Mouse (Mus musculus): ENCODE results near the gene Gcn1l1. TPM values are rescaled to one million over a fixed set of nuclear protein-coding genes. Genes with fewer than 3 reads are reported as not detected.

Gcn1l1 gene
- polyA plus RNA-seq, 1 experiment from 2014 or later: 20.9 TPM

- Histone ChIP-seq H3K9ac (ENCODE audit: low read length) (no peak overlapping the region), H3K4me2 (ENCODE audit: low read depth, low read length) (no peak overlapping the region), H3K27ac (ENCODE audit: low read length) (no peak overlapping the region), H3K36me3 (ENCODE audit: control insufficient read depth, insufficient read depth) (no peaks in the 10 kb centered on the region), H3K4me3 (ENCODE audit: low read length) (no peak overlapping the region), H3K27me3 (ENCODE audit: control insufficient read depth, insufficient read depth, low read length) (no peaks in the 10 kb centered on the region), H3K4me1 (ENCODE audit: control insufficient read depth, insufficient read depth, low read length) (peaks cover 11% of the 10 kb centered on the region), H3K9me3 (replicated peaks; ENCODE audit: control insufficient read depth, low read length) (no peaks in the 10 kb centered on the region)
- WGBS: 66% methylated on average over 8 of the region's 8 CpGs
- ATAC-seq (replicated peaks; ENCODE audit: extremely low read depth, insufficient read depth, low FRiP score): no peak
Observed at GRCm38 (mm10) chr5:115628083-115628482, 63.0 kb downstream of the Gcn1l1 start.

GRCm38 (mm10) chr5:115629672-115630071 is 64.6 kb downstream of the Gcn1l1 start:
- no peaks in the 10 kb centered on the region for H3K36me3 ChIP-seq (ENCODE audit: control insufficient read depth, insufficient read depth)
- H3K4me1 ChIP-seq (ENCODE audit: control insufficient read depth, insufficient read depth, low read length): peaks cover 21% of the 10 kb centered on the region
- H3K9me3 ChIP-seq (replicated peaks; ENCODE audit: control insufficient read depth, low read length): no peaks in the 10 kb centered on the region
- ATAC-seq (replicated peaks; ENCODE audit: extremely low read depth, insufficient read depth, low FRiP score): no peak
- no peak overlapping the region for H3K4me3 ChIP-seq (ENCODE audit: low read length)
- no peak overlapping the region for H3K4me2 ChIP-seq (ENCODE audit: low read depth, low read length)
- no peak overlapping the region for H3K9ac ChIP-seq (ENCODE audit: low read length)
- 75% methylated on average over 4 of the region's 4 CpGs for WGBS
- H3K27ac ChIP-seq (ENCODE audit: low read length): no peak overlapping the region
- H3K27me3 ChIP-seq (ENCODE audit: control insufficient read depth, insufficient read depth, low read length): no peaks in the 10 kb centered on the region

GRCm38 (mm10) chr5:115630291-115630690 is 65.2 kb downstream of the Gcn1l1 start:
- no peak overlapping the region for H3K4me3 ChIP-seq (ENCODE audit: low read length)
- 48% methylated on average over 5 of the region's 5 CpGs for WGBS
- H3K9ac ChIP-seq (ENCODE audit: low read length): no peak overlapping the region
- peaks cover 26% of the 10 kb centered on the region for H3K4me1 ChIP-seq (ENCODE audit: control insufficient read depth, insufficient read depth, low read length)
- H3K27me3 ChIP-seq (ENCODE audit: control insufficient read depth, insufficient read depth, low read length): no peaks in the 10 kb centered on the region
- no peaks in the 10 kb centered on the region for H3K9me3 ChIP-seq (replicated peaks; ENCODE audit: control insufficient read depth, low read length)
- no peak for ATAC-seq (replicated peaks; ENCODE audit: extremely low read depth, insufficient read depth, low FRiP score)
- no peak overlapping the region for H3K4me2 ChIP-seq (ENCODE audit: low read depth, low read length)
- no peak overlapping the region for H3K27ac ChIP-seq (ENCODE audit: low read length)
- no peaks in the 10 kb centered on the region for H3K36me3 ChIP-seq (ENCODE audit: control insufficient read depth, insufficient read depth)

GRCm38 (mm10) chr5:115631505-115632357 is 66.7 kb downstream of the Gcn1l1 start, which contains the start of gene Rab35:
Gene Rab35, plus strand, starts transcription at chr5:115631908.
- H3K9me3 ChIP-seq (replicated peaks; ENCODE audit: control insufficient read depth, low read length): no peaks in the 10 kb centered on the region
- peak within 1 kb of the TSS; percentile 86 for H3K4me2 ChIP-seq (ENCODE audit: low read depth, low read length)
- H3K4me3 ChIP-seq (ENCODE audit: low read length): peak within 1 kb of the TSS; percentile 94
- ATAC-seq (replicated peaks; ENCODE audit: extremely low read depth, insufficient read depth, low FRiP score): peak; percentile 94
- peaks cover 26% of the 10 kb centered on the region for H3K4me1 ChIP-seq (ENCODE audit: control insufficient read depth, insufficient read depth, low read length)
- H3K27ac ChIP-seq (ENCODE audit: low read length): peak within 1 kb of the TSS; percentile 88
- no peaks in the 10 kb centered on the region for H3K36me3 ChIP-seq (ENCODE audit: control insufficient read depth, insufficient read depth)
- under 1% methylated on average over 61 of the region's 125 CpGs for WGBS
- no peaks in the 10 kb centered on the region for H3K27me3 ChIP-seq (ENCODE audit: control insufficient read depth, insufficient read depth, low read length)
- peak within 1 kb of the TSS; percentile 94 for H3K9ac ChIP-seq (ENCODE audit: low read length)

- Histone ChIP-seq H3K9ac (ENCODE audit: low read length) (peak overlapping the region; percentile 93), H3K36me3 (ENCODE audit: control insufficient read depth, insufficient read depth) (no peaks in the 10 kb centered on the region), H3K27ac (ENCODE audit: low read length) (peak overlapping the region; percentile 88), H3K4me2 (ENCODE audit: low read depth, low read length) (peak overlapping the region; percentile 73), H3K9me3 (replicated peaks; ENCODE audit: control insufficient read depth, low read length) (no peaks in the 10 kb centered on the region), H3K27me3 (ENCODE audit: control insufficient read depth, insufficient read depth, low read length) (no peaks in the 10 kb centered on the region), H3K4me1 (ENCODE audit: control insufficient read depth, insufficient read depth, low read length) (peaks cover 26% of the 10 kb centered on the region), H3K4me3 (ENCODE audit: low read length) (peak overlapping the region; percentile 94)
- WGBS: 1% methylated on average over 30 of the region's 30 CpGs
- ATAC-seq (replicated peaks; ENCODE audit: extremely low read depth, insufficient read depth, low FRiP score): no peak; the same call in 1 of the 2 replicates
Observed at GRCm38 (mm10) chr5:115632358-115632714, 67.3 kb downstream of the Gcn1l1 start.

- Histone ChIP-seq H3K36me3 (ENCODE audit: control insufficient read depth, insufficient read depth) (no peaks in the 10 kb centered on the region), H3K9ac (ENCODE audit: low read length) (peak overlapping the region; percentile 93), H3K4me2 (ENCODE audit: low read depth, low read length) (peak overlapping the region; percentile 73), H3K4me1 (ENCODE audit: control insufficient read depth, insufficient read depth, low read length) (peaks cover 26% of the 10 kb centered on the region), H3K9me3 (replicated peaks; ENCODE audit: control insufficient read depth, low read length) (no peaks in the 10 kb centered on the region), H3K4me3 (ENCODE audit: low read length) (peak overlapping the region; percentile 94), H3K27ac (ENCODE audit: low read length) (0 out of 2 replicates have a peak overlapping the region, but pooled peaks have one; percentile 27), H3K27me3 (ENCODE audit: control insufficient read depth, insufficient read depth, low read length) (no peaks in the 10 kb centered on the region)
- ATAC-seq (replicated peaks; ENCODE audit: extremely low read depth, insufficient read depth, low FRiP score): no peak
- WGBS: 30% methylated on average over 4 of the region's 4 CpGs
Observed at GRCm38 (mm10) chr5:115633060-115633459, 68.0 kb downstream of the Gcn1l1 start.

- H3K27ac ChIP-seq (ENCODE audit: low read length): no peak overlapping the region
- peaks cover 7% of the 10 kb centered on the region for H3K36me3 ChIP-seq (ENCODE audit: control insufficient read depth, insufficient read depth)
- WGBS: 83% methylated on average over 8 of the region's 8 CpGs
- H3K9me3 ChIP-seq (replicated peaks; ENCODE audit: control insufficient read depth, low read length): no peaks in the 10 kb centered on the region
- no peak overlapping the region for H3K4me3 ChIP-seq (ENCODE audit: low read length)
- H3K4me2 ChIP-seq (ENCODE audit: low read depth, low read length): no peak overlapping the region
- H3K27me3 ChIP-seq (ENCODE audit: control insufficient read depth, insufficient read depth, low read length): no peaks in the 10 kb centered on the region
- no peak overlapping the region for H3K9ac ChIP-seq (ENCODE audit: low read length)
- peaks cover 26% of the 10 kb centered on the region for H3K4me1 ChIP-seq (ENCODE audit: control insufficient read depth, insufficient read depth, low read length)
- no peak for ATAC-seq (replicated peaks; ENCODE audit: extremely low read depth, insufficient read depth, low FRiP score)
Observed at GRCm38 (mm10) chr5:115634046-115634445, 69.0 kb downstream of the Gcn1l1 start.

GRCm38 (mm10) chr5:115635536-115635935 is 70.5 kb downstream of the Gcn1l1 start:
- no peak overlapping the region for H3K9ac ChIP-seq (ENCODE audit: low read length)
- H3K4me3 ChIP-seq (ENCODE audit: low read length): no peak overlapping the region
- no peak overlapping the region for H3K27ac ChIP-seq (ENCODE audit: low read length)
- H3K36me3 ChIP-seq (ENCODE audit: control insufficient read depth, insufficient read depth): peaks cover 10% of the 10 kb centered on the region
- H3K9me3 ChIP-seq (replicated peaks; ENCODE audit: control insufficient read depth, low read length): no peaks in the 10 kb centered on the region
- H3K4me2 ChIP-seq (ENCODE audit: low read depth, low read length): no peak overlapping the region
- H3K27me3 ChIP-seq (ENCODE audit: control insufficient read depth, insufficient read depth, low read length): no peaks in the 10 kb centered on the region
- H3K4me1 ChIP-seq (ENCODE audit: control insufficient read depth, insufficient read depth, low read length): peaks cover 26% of the 10 kb centered on the region
- ATAC-seq (replicated peaks; ENCODE audit: extremely low read depth, insufficient read depth, low FRiP score): no peak
- 57% methylated on average over 6 of the region's 6 CpGs for WGBS

GRCm38 (mm10) chr5:115644192-115644591 is 79.1 kb downstream of the Gcn1l1 start:
- H3K36me3 ChIP-seq (ENCODE audit: control insufficient read depth, insufficient read depth): peaks cover 28% of the 10 kb centered on the region
- ATAC-seq (replicated peaks; ENCODE audit: extremely low read depth, insufficient read depth, low FRiP score): no peak
- no peaks in the 10 kb centered on the region for H3K27me3 ChIP-seq (ENCODE audit: control insufficient read depth, insufficient read depth, low read length)
- H3K4me3 ChIP-seq (ENCODE audit: low read length): no peak overlapping the region
- no peaks in the 10 kb centered on the region for H3K9me3 ChIP-seq (replicated peaks; ENCODE audit: control insufficient read depth, low read length)
- H3K9ac ChIP-seq (ENCODE audit: low read length): no peak overlapping the region
- H3K4me2 ChIP-seq (ENCODE audit: low read depth, low read length): no peak overlapping the region
- no peak overlapping the region for H3K27ac ChIP-seq (ENCODE audit: low read length)
- WGBS: 83% methylated on average over 9 of the region's 9 CpGs
- no peaks in the 10 kb centered on the region for H3K4me1 ChIP-seq (ENCODE audit: control insufficient read depth, insufficient read depth, low read length)
